Mouse (Mus musculus) E14TG2a.4 (cell line): ENCODE results near the gene Hist1h4i.

Experiments
- CTCF ChIP-seq: conservative IDR thresholded peaks from 2 replicates; pipeline ENCODE4 v1.5.1; 2014; ENCODE audit warnings: low read length
- NANOG ChIP-seq: IDR thresholded peaks from 2 replicates; pipeline ENCODE4 v1.6.1; 2014; ENCODE audit warnings: borderline replicate concordance, low read length, mixed read lengths

DNA sequence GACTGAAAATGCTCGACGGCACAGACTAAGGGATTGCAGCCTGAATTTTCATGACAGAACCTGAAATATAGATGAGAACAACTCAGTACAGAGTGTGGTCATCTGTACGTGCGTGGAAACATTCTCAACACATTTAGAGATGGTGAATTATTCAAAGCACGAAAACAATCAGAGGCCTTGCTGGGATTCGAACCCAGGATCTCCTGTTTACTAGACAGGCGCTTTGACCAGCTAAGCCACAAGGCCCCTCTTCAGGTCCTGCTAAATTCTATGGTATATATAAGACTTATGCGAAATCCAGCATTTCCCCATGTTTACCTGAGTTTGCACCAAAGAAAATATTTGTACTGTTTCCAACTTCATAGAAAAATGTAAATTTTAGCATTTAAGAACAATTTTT is 11.2 kb downstream of the Hist1h4i start:
- TF ChIP-seq CTCF (no peak), NANOG (no peak)
